Mouse (Mus musculus) leukemia stem cell, adult 10-12 weeks (primary cell): ENCODE results near the gene Gm3383. TPM values are rescaled to one million over a fixed set of nuclear protein-coding genes. Genes with fewer than 3 reads are reported as not detected.

ENCODE experiments used
- polyA plus RNA-seq: library from polyadenylated mRNA; stranded (reverse); fragments of >175 nt; gene quantifications from 2 replicates; pipeline ENCODE4 v1.2.3, GENCODE M21; 2012; ENCODE audit warnings: low replicate concordance

The Gm3383 gene
- not detected in 2 replicates for polyA plus RNA-seq

GRCm38 (mm10) chr14:5807882-5808281 is at the start of gene Gm3383:
Gm3383 (minus strand) TSS chr14:5807982.

GRCm38 (mm10) chr14:5830229-5830628 is 22.4 kb upstream of the Gm3383 start, which contains the start of gene Gm3424:
Gm3424 (minus strand) TSS chr14:5830329.

GRCm38 (mm10) chr14:5741477-5741876 is 66.3 kb downstream of the Gm3383 start, which contains the start of gene Gm3373:
Gm3373 (minus strand) TSS chr14:5741577.

GRCm38 (mm10) chr14:5687357-5687756 is 120.4 kb downstream of the Gm3383 start, which contains the start of gene Gm9603:
Gm9603 (minus strand) TSS chr14:5687457.

DNA sequence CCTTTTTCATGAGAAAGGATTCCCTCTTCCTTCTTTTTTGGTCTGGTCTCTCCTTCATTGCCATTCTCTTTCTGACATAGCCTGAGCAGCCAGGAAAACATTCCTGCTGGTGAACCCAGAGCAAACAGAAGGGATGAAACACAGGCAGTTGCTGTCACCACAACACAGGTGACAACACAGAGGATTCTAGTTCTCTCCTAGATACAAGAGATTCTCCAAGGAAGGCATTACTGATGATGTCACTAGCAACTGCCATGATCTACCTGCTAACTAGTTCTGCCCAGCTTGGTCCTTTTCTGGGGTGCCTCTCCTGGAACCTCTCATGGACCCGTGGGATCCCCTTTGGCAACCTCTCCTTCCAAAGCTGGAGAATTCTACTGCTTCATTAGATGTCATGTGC is 174.9 kb downstream of the Gm3383 start, which contains the start of gene Gm8265:
Gene Gm8265, minus strand, starts transcription at position 101 of the 400 bp plus-strand sequence.

Other genes starting within 250 kb of the Gm3383 start
- gene Gm8265, start 175.0 kb downstream of the Gm3383 start, polyA plus RNA-seq, result not detected in 2 replicates
- not detected in 2 replicates for gene Gm9603, start 120.5 kb downstream of the Gm3383 start, polyA plus RNA-seq
- not detected in 2 replicates for gene Gm3373, start 66.4 kb downstream of the Gm3383 start, polyA plus RNA-seq
- not detected in 2 replicates for gene Gm3424, start 22.3 kb upstream of the Gm3383 start, polyA plus RNA-seq
- not detected in 2 replicates for gene Gm8237, start 72.4 kb upstream of the Gm3383 start, polyA plus RNA-seq
- not detected in 2 replicates for gene Gm3248, start 153.8 kb upstream of the Gm3383 start, polyA plus RNA-seq
- gene Gm3453, start 171.2 kb upstream of the Gm3383 start, polyA plus RNA-seq, result not detected in 2 replicates